Mouse (Mus musculus): ENCODE measurements around the gene Glul.

Gene Glul

GRCm38 (mm10) chr1:153909213-153909962, 9.6 kb downstream of the Glul start:
- no peak for DNase-seq (ENCODE audit: low read depth, low spot score)

GRCm38 (mm10) chr1:153909963-153910291, 10.2 kb downstream of the Glul start:
- DNase-seq (ENCODE audit: low read depth, low spot score) = no peak

- DNase-seq (ENCODE audit: low read depth, low spot score) = no peak
These were observed 10.7 kb downstream of the Glul start for GRCm38 (mm10) chr1:153910423-153910822.

- no peak for DNase-seq (ENCODE audit: low read depth, low spot score)
These were observed 11.6 kb downstream of the Glul start for GRCm38 (mm10) chr1:153911276-153911795.

GRCm38 (mm10) chr1:153913869-153914268, 14.1 kb downstream of the Glul start:
- no peak for DNase-seq (ENCODE audit: low read depth, low spot score)

GRCm38 (mm10) chr1:153918521-153919206, 18.9 kb downstream of the Glul start:
- DNase-seq (ENCODE audit: low read depth, low spot score) = no peak

GRCm38 (mm10) chr1:153921642-153922041, 21.9 kb downstream of the Glul start:
- no peak for DNase-seq (ENCODE audit: low read depth, low spot score)

GRCm38 (mm10) chr1:153922571-153923021, 22.9 kb downstream of the Glul start:
- DNase-seq (ENCODE audit: low read depth, low spot score) = no peak

GRCm38 (mm10) chr1:153924395-153925385, 24.9 kb downstream of the Glul start:
- DNase-seq (ENCODE audit: low read depth, low spot score) = no peak

GRCm38 (mm10) chr1:153930431-153930830, 30.7 kb downstream of the Glul start:
- DNase-seq (ENCODE audit: low read depth, low spot score) = no peak

GRCm38 (mm10) chr1:153933772-153934171, 34.0 kb downstream of the Glul start:
- no peak for DNase-seq (ENCODE audit: low read depth, low spot score)

- DNase-seq (ENCODE audit: low read depth, low spot score) = no peak
These were observed 36.2 kb downstream of the Glul start for GRCm38 (mm10) chr1:153935844-153936380.

- peak; percentile 36 for DNase-seq (ENCODE audit: low read depth, low spot score)
These were observed 37.3 kb downstream of the Glul start for GRCm38 (mm10) chr1:153937025-153937424.

GRCm38 (mm10) chr1:153940986-153941385, 41.2 kb downstream of the Glul start:
- no peak for DNase-seq (ENCODE audit: low read depth, low spot score)

- no peak for DNase-seq (ENCODE audit: low read depth, low spot score)
These were observed 45.4 kb downstream of the Glul start for GRCm38 (mm10) chr1:153945181-153945580.

- DNase-seq (ENCODE audit: low read depth, low spot score) = no peak
These were observed 47.2 kb downstream of the Glul start for GRCm38 (mm10) chr1:153946971-153947370.

GRCm38 (mm10) chr1:153947837-153948236, 48.1 kb downstream of the Glul start:
- no peak for DNase-seq (ENCODE audit: low read depth, low spot score)

GRCm38 (mm10) chr1:153953232-153953631, 53.5 kb downstream of the Glul start:
- no peak for DNase-seq (ENCODE audit: low read depth, low spot score)

GRCm38 (mm10) chr1:153953797-153954196, 54.1 kb downstream of the Glul start:
- DNase-seq (ENCODE audit: low read depth, low spot score) = no peak

- no peak for DNase-seq (ENCODE audit: low read depth, low spot score)
These were observed 58.1 kb downstream of the Glul start for GRCm38 (mm10) chr1:153957850-153958249.
